Mouse (Mus musculus) ES-E14 (cell line): ENCODE measurements around the gene Gpat2.

Experiments
- CHD2 ChIP-seq: IDR thresholded peaks from 2 replicates; pipeline ENCODE4 v1.6.1; 2014; ENCODE audit warnings: mild to moderate bottlenecking, low read depth, low read length, inconsistent platforms
- HCFC1 ChIP-seq: IDR thresholded peaks from 2 replicates; pipeline ENCODE4 v1.6.1; 2012; ENCODE audit warnings: low read length, inconsistent platforms, borderline replicate concordance; ENCODE audit not compliant: insufficient read depth
- ZC3H11A ChIP-seq: IDR thresholded peaks from 2 replicates; pipeline ENCODE4 v1.6.1; 2012; ENCODE audit warnings: low read depth, mild to moderate bottlenecking, inconsistent platforms, low read length, borderline replicate concordance
- ZNF384 ChIP-seq: IDR thresholded peaks from 2 replicates; pipeline ENCODE4 v1.6.1; 2012; ENCODE audit warnings: low read depth, low read length, inconsistent platforms

GRCm38 (mm10) chr2:127479763-127480162 lies 54.8 kb downstream of the Gpat2 start:
- no peak for TF ChIP-seq ZNF384
- TF ChIP-seq CHD2, result no peak
- no peak for TF ChIP-seq HCFC1
- TF ChIP-seq ZC3H11A, result no peak
